ENCODE assay signal across 28 mouse cellular contexts in genomic region chr5:34502821-34503220, GRCm38 (mm10). TPM values are rescaled to one million over a fixed set of nuclear protein-coding genes. Genes with fewer than 3 reads are reported as not detected.
DNase-seq lines count a peak whose midpoint lies in the region; ATAC-seq lines count a peak whose summit lies in the region.
"Had no signal": no experiment of that assay in that cellular context is flagged by ENCODE, and none has a peak within 500 bp of the region (broad histone marks: within the 10 kb centered on the region; RNA-seq: fewer than 3 reads in every experiment).

No protein-coding gene starts in this region.

- ATAC-seq in liver, embryonic 11.5 days (replicated peaks; ENCODE audit: low FRiP score), result no peak
- no peak for ATAC-seq in liver, embryonic 12.5 days
- ATAC-seq in erythroid progenitor cell, adult 5-6 weeks (replicated peaks; ENCODE audit: low FRiP score, poor library complexity, severe bottlenecking), result peak; percentile 69
- peak; percentile 76 for ATAC-seq in megakaryocyte progenitor cell, adult 5-6 weeks (replicated peaks; ENCODE audit: poor library complexity)
- ATAC-seq: activated CD4-positive, CD25-positive, alpha-beta regulatory T cell, adult 4 months; CD4-positive, CD25-positive, alpha-beta regulatory T cell, adult 4 months; forebrain, embryonic 14.5 days; forebrain, postnatal 0 days; hindbrain, postnatal 0 days; inflammation-experienced regulatory T-cells, adult 6 months had no signal

- DNase-seq in liver, embryonic 11.5 days (ENCODE audit: low spot score), result peak; percentile 31
- DNase-seq in adrenal gland, adult 8-10 months, result no peak
- DNase-seq in spleen, postnatal 10 days (ENCODE audit: low spot score in 2 of 2), result no peak
- DNase-seq: adrenal gland, postnatal 10 days; adrenal gland, postnatal 36 days; cerebellum, adult 2 months; cerebellum, adult 9-11 months; cerebellum, postnatal 25 days; embryo, embryonic 11 days; forebrain, postnatal 0 days; gastrocnemius, adult 2 months; gastrocnemius, postnatal 14 days; heart, adult 2 months; heart, postnatal 14 days; heart, postnatal 4 days had no signal

- no peak overlapping the region for H3K4me3 ChIP-seq in liver, embryonic 11.5 days (ENCODE audit: low read depth, low read length)
- H3K4me3 ChIP-seq in liver, embryonic 12.5 days, result no peak overlapping the region
- H3K4me3 ChIP-seq: embryonic facial prominence, embryonic 10.5 days; embryonic facial prominence, embryonic 13.5 days; gastrocnemius, adult 2 months; heart, adult 2 months; heart, embryonic 10.5 days; heart, embryonic 13.5 days had no signal

- no peak overlapping the region for H3K27ac ChIP-seq in liver, embryonic 11.5 days (ENCODE audit: low read depth, low read length)
- no peak overlapping the region for H3K27ac ChIP-seq in liver, embryonic 12.5 days
- H3K27ac ChIP-seq: embryonic facial prominence, embryonic 10.5 days; embryonic facial prominence, embryonic 13.5 days; gastrocnemius, adult 2 months; heart, adult 2 months; heart, embryonic 10.5 days; heart, embryonic 13.5 days; hindbrain, embryonic 14.5 days; hindbrain, postnatal 0 days had no signal

- no peak overlapping the region for H3K9ac ChIP-seq in liver, embryonic 11.5 days (ENCODE audit: low read depth, low read length)
- H3K9ac ChIP-seq in liver, embryonic 12.5 days, result no peak overlapping the region
- H3K9ac ChIP-seq: embryonic facial prominence, embryonic 13.5 days; forebrain, postnatal 0 days; heart, embryonic 13.5 days; hindbrain, embryonic 14.5 days had no signal

- WGBS in liver, embryonic 11.5 days, result 72% methylated on average over 6 of the region's 6 CpGs
- 63% methylated on average over 6 of the region's 6 CpGs for WGBS in liver, embryonic 12.5 days (ENCODE audit: insufficient replicate concordance)

- H3K9me3 ChIP-seq in liver, embryonic 11.5 days (ENCODE audit: control insufficient read depth, low read length), result no peaks in the 10 kb centered on the region
- no peaks in the 10 kb centered on the region for H3K9me3 ChIP-seq in liver, embryonic 12.5 days (replicated peaks)
- H3K9me3 ChIP-seq: embryonic facial prominence, embryonic 10.5 days; embryonic facial prominence, embryonic 13.5 days; heart, embryonic 10.5 days; heart, embryonic 13.5 days had no signal

- no peaks in the 10 kb centered on the region for H3K36me3 ChIP-seq in liver, embryonic 11.5 days (ENCODE audit: control insufficient read depth, insufficient read depth, low read length)
- H3K36me3 ChIP-seq in liver, embryonic 12.5 days, result peaks cover 16% of the 10 kb centered on the region
- H3K36me3 ChIP-seq: embryonic facial prominence, embryonic 10.5 days had no signal

- H3K27me3 ChIP-seq in liver, embryonic 11.5 days (replicated peaks; ENCODE audit: control insufficient read depth, insufficient read depth, low read length), result no peaks in the 10 kb centered on the region
- H3K27me3 ChIP-seq in liver, embryonic 12.5 days (replicated peaks), result no peaks in the 10 kb centered on the region
- H3K27me3 ChIP-seq: embryonic facial prominence, embryonic 13.5 days; heart, embryonic 13.5 days had no signal

- no peaks in the 10 kb centered on the region for H3K4me1 ChIP-seq in liver, embryonic 11.5 days (replicated peaks; ENCODE audit: control insufficient read depth, insufficient read depth, low read length)
- peaks cover 4% of the 10 kb centered on the region; the same call in 1 of the 2 replicates for H3K4me1 ChIP-seq in liver, embryonic 12.5 days
- H3K4me1 ChIP-seq: embryonic facial prominence, embryonic 10.5 days; embryonic facial prominence, embryonic 13.5 days had no signal

- H3K4me2 ChIP-seq in liver, embryonic 11.5 days, result no peak overlapping the region
- no peak overlapping the region for H3K4me2 ChIP-seq in liver, embryonic 12.5 days
- H3K4me2 ChIP-seq: embryonic facial prominence, embryonic 13.5 days; heart, embryonic 13.5 days; hindbrain, embryonic 14.5 days had no signal

RNA-seq across cellular contexts. Expression of gene Tnip2, which starts 11.0 kb away (rescaled TPM):
- 12.3 and 12.8 TPM in 2 replicates for polyA plus RNA-seq in liver, embryonic 11.5 days (2014; fragmentation: Nextera tagmentation; extraction: Ambion mirVana)
- polyA plus RNA-seq in liver, embryonic 12.5 days (2016; fragmentation: Nextera tagmentation; extraction: Ambion mirVana), result 7.4 and 10.9 TPM in 2 replicates
- 3.2 TPM in 1 of 2 replicates, not detected in the other for total RNA-seq in erythroid progenitor cell, adult 5-6 weeks (2015; ENCODE audit: low replicate concordance)
- total RNA-seq in erythroid progenitor cell, adult 5-6 weeks (2017; ENCODE audit: low replicate concordance), result 0.23 and 7.4 TPM in 2 replicates
- 7.8 and 9.5 TPM in 2 replicates for total RNA-seq in megakaryocyte progenitor cell, adult 5-6 weeks (2015)
- total RNA-seq in megakaryocyte progenitor cell, adult 5-6 weeks (2017), result 17.6 and 22.2 TPM in 2 replicates
- 10 to 100 TPM; 16.3 to 32.3 (median 24.3) TPM for total RNA-seq in adrenal gland, adult 8-10 months (2022)

RNA-seq across cellular contexts. Expression of gene Sh3bp2, which starts 22.8 kb away (rescaled TPM):
- 5.2 and 8.4 TPM in 2 replicates for polyA plus RNA-seq in liver, embryonic 11.5 days (2014; fragmentation: Nextera tagmentation; extraction: Ambion mirVana)
- polyA plus RNA-seq in liver, embryonic 12.5 days (2016; fragmentation: Nextera tagmentation; extraction: Ambion mirVana), result 4.0 and 5.0 TPM in 2 replicates
- 1.7 and 4.3 TPM in 2 replicates for total RNA-seq in erythroid progenitor cell, adult 5-6 weeks (2015; ENCODE audit: low replicate concordance)
- total RNA-seq in erythroid progenitor cell, adult 5-6 weeks (2017; ENCODE audit: low replicate concordance), result 3.9 and 6.0 TPM in 2 replicates
- 8.6 and 10.0 TPM in 2 replicates for total RNA-seq in megakaryocyte progenitor cell, adult 5-6 weeks (2015)
- total RNA-seq in megakaryocyte progenitor cell, adult 5-6 weeks (2017), result 21.0 and 23.0 TPM in 2 replicates
- 10 to 100 TPM; 11.5 to 23.9 (median 17.8) TPM for total RNA-seq in adrenal gland, adult 8-10 months (2022)

Comparison
In these comparisons a context has a peak if more than half of its experiments do, and no peak if none do; other contexts are left out.
1. ATAC-seq: peak in erythroid progenitor cell, adult 5-6 weeks (single experiment) and megakaryocyte progenitor cell, adult 5-6 weeks (single experiment); none in liver, embryonic 11.5 days (single experiment) and liver, embryonic 12.5 days (single experiment).